Mouse (Mus musculus): ENCODE results near the gene Klk14. TPM values are rescaled to one million over a fixed set of nuclear protein-coding genes. Genes with fewer than 3 reads are reported as not detected.
"Not testable (repeated sequence)": the region's sequence is repeated elsewhere in the genome, so short reads cannot be mapped to it uniquely, and the experiment has no call there.

Klk14 gene
- total RNA-seq (2017): not detected in 3 replicates

GRCm38 (mm10) chr7:43690118-43690517, at the start of gene Klk14:
Klk14 (plus strand) TSS chr7:43690418.
- no peak for ATAC-seq (replicated peaks; ENCODE audit: insufficient number of reproducible peaks, low FRiP score, low TSS enrichment, poor library complexity, severe bottlenecking)

DNA sequence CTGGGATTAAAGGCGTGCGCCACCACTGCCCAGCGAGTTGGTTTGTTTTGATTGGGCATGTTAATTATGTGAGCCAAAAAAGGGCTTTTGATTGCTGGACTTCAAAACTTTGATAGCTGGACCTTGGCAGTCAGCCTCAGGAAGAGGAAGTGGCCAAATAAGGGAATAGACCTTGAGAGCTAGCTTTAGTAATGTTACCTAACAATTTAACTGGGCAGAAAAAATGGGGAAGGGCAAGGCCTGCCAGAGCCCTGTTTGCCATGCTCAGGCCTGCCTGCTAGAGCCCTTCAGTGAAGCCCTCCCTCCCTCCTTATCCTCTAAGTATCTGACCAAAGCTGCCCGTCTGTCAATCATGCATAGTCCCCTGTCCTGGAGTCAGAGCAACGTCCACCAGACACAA, 47.6 kb upstream of the Klk14 start:
- peak; percentile 74 for ATAC-seq (replicated peaks; ENCODE audit: insufficient number of reproducible peaks, low FRiP score, low TSS enrichment, poor library complexity, severe bottlenecking)

DNA sequence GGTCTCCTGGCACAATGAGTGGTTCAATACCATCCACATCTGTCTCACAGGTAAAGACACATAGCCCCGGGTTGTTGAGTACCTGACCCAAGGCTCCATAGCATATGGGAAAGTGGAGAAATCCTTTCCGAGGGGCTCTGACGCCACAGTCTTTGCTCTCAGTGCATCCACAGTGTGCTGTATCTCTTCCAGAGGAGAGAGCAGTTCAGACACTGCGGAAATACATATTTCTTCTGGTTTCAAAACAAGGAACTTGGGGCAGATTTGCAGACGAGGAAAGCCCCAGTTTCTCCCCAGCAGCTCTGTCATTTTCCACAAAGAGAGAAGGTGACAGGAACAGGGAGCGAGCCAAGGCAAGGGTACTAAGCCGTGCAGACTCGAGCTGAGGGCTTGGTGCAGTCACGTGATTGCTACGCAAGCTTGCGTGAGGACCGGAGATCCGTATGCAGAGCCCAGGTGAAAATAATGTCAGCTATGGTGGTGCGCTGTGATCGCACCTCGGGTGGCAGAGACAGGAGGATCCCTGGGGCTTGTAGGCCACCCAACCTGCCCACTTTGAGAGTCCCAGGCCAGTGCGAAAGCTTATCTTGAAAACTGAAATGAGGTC, 47.1 kb upstream of the Klk14 start:
- ATAC-seq (replicated peaks; ENCODE audit: insufficient number of reproducible peaks, low FRiP score, low TSS enrichment, poor library complexity, severe bottlenecking): peak; percentile 32; the same call in 1 of the 2 replicates

DNA sequence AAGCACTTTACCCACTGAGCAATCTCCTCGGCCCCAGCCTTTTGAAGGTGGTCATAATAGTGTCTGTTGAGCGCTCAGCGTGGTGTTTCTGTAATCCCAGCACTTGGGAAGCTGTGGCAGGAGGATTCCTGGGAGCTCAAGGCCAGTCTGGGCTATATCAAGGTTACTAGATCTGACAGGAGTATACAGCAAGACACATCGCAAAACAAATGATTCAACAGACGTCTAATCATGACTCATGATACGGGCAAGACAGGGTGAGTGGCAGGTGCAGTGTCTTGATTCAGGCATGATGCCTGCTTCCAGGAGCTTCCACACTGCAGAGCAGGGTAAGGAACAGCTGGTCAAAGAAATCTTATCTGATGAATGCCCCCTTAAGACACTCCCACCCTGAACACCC, 37.5 kb upstream of the Klk14 start:
- ATAC-seq (replicated peaks; ENCODE audit: insufficient number of reproducible peaks, low FRiP score, low TSS enrichment, poor library complexity, severe bottlenecking): no peak

DNA sequence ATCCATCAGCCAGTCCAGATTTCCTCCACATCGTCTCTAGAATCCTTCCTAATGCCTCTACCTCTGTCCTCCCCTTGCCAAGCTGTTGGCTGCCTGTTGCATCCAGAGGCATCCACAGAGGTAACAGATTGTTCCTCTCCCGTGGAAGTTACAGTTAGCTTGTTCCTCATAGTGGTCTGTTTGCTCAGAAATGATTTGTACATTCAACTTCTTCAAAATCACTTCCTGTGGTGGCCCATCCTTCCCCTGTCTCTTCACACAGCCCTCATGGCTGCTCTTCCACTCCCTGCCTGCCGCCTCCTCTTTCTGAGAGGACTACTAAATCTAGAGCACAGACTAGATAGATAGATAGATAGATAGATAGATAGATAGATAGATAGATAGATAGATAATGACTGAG, 35.7 kb upstream of the Klk14 start:
- peak; percentile 96 for ATAC-seq (replicated peaks; ENCODE audit: insufficient number of reproducible peaks, low FRiP score, low TSS enrichment, poor library complexity, severe bottlenecking)

DNA sequence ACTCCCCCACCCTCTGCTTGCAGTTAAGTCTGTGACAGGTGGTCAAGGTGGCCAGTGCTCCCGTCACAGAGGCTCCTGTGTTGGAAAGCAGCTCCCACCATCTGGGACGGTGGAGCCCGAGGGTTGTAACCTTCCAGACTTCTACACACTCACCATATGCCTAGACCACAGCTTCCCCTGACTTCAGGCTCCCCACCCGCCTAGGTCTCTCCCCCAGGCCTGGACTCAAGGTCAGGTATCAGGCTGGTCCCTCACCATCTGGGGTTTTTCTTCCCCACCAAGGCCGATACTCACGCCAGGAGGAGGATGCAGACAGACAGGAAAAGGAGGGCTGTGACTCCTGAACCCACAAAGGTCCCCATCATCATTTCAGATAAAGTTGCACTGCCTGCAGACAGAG, 34.0 kb upstream of the Klk14 start:
- ATAC-seq (replicated peaks; ENCODE audit: insufficient number of reproducible peaks, low FRiP score, low TSS enrichment, poor library complexity, severe bottlenecking): no peak

DNA sequence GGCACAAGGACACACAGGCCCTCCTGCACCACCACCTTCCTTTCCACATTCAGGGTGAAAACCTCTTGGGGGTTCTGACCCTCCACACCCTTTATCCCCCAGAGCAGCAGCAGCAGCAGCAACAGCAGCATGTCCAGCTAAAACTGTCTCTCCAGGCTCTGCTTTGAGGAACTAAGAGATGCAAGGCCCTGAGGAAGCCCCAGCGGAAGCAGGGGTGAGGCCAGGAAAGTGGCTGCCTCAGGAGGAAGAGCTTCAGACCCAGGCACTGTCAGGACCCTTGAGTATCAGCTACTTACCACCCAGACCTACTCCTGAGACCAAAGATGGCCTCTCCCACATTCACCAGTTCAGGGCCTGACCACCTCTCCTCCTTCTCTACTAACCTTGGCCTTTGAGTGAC, 30.2 kb upstream of the Klk14 start, which contains the start of gene Siglece:
Gene Siglece, minus strand, starts transcription at position 160 of the 400 bp plus-strand sequence.
- peak; percentile 41; the same call in 1 of the 2 replicates for ATAC-seq (replicated peaks; ENCODE audit: insufficient number of reproducible peaks, low FRiP score, low TSS enrichment, poor library complexity, severe bottlenecking)

DNA sequence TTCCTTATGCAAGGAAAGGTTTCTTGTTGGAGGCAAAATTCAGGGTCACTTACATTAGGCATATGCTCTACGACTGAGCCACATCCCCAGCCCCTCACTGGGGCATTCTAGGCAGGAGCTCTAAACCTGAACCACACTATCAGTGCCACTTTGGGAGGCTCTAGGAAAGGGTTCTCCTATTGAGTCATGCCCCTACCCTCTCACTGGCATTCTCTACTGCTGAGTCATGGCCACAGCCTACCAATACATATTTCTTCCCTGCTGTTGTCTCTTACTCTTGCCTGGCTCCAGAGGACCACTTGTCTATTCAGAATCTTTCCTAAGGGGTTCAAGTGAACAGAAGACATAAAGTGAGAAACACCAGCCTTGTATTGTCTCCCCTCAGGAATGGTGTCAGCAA, 27.4 kb upstream of the Klk14 start:
- ATAC-seq (replicated peaks; ENCODE audit: insufficient number of reproducible peaks, low FRiP score, low TSS enrichment, poor library complexity, severe bottlenecking): no peak

GRCm38 (mm10) chr7:43667221-43667620, 23.0 kb upstream of the Klk14 start:
- not testable (repeated sequence) for ATAC-seq (replicated peaks; ENCODE audit: insufficient number of reproducible peaks, low FRiP score, low TSS enrichment, poor library complexity, severe bottlenecking)

- no peak for ATAC-seq (replicated peaks; ENCODE audit: insufficient number of reproducible peaks, low FRiP score, low TSS enrichment, poor library complexity, severe bottlenecking)
Observed at GRCm38 (mm10) chr7:43668582-43668981, 21.6 kb upstream of the Klk14 start.

GRCm38 (mm10) chr7:43671064-43671808, 19.0 kb upstream of the Klk14 start:
- no peak for ATAC-seq (replicated peaks; ENCODE audit: insufficient number of reproducible peaks, low FRiP score, low TSS enrichment, poor library complexity, severe bottlenecking)

GRCm38 (mm10) chr7:43671809-43672580, 18.2 kb upstream of the Klk14 start, which contains the start of gene Ctu1:
Ctu1 (plus strand) TSS chr7:43672016.
- peak; percentile 84 for ATAC-seq (replicated peaks; ENCODE audit: insufficient number of reproducible peaks, low FRiP score, low TSS enrichment, poor library complexity, severe bottlenecking)

DNA sequence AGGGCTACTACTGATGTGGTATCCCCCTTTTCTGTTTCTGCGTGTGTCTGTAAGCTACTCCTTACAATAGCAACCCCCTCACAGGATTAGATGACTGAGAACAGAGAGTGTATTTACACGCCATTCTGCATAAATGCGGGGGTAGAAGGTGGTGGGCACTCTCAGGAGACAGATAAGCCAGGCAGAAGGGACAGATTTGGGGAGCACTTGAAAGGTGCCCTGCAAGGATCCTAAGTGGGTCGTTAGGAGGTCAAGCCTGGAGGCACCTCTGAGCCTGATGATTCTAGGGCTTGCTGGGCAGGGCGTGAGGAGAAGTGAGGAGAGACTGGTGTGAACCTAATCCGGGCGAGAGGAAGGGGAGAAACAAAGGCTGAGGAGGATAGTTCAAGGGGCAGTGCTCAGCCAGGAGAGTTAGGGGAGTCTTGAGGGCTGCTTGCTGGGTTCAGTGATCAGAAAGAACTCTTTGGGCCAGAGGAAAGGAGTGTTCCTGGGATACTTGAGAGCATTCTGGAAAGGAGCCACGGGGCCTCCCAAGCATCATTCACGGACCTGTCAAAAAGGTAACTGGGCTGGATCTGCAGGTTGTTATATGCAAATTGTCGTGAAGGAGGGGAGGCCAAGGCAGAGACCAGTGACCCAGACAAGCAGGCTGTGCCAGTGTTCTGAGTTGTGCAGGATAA, 17.5 kb upstream of the Klk14 start:
- no peak for ATAC-seq (replicated peaks; ENCODE audit: insufficient number of reproducible peaks, low FRiP score, low TSS enrichment, poor library complexity, severe bottlenecking)

- ATAC-seq (replicated peaks; ENCODE audit: insufficient number of reproducible peaks, low FRiP score, low TSS enrichment, poor library complexity, severe bottlenecking): no peak
Observed at GRCm38 (mm10) chr7:43675091-43675490, 15.1 kb upstream of the Klk14 start.

GRCm38 (mm10) chr7:43678517-43678916, 11.7 kb upstream of the Klk14 start:
- ATAC-seq (replicated peaks; ENCODE audit: insufficient number of reproducible peaks, low FRiP score, low TSS enrichment, poor library complexity, severe bottlenecking): no peak

GRCm38 (mm10) chr7:43680960-43681359, 9.3 kb upstream of the Klk14 start:
- ATAC-seq (replicated peaks; ENCODE audit: insufficient number of reproducible peaks, low FRiP score, low TSS enrichment, poor library complexity, severe bottlenecking): peak; percentile 47; the same call in 1 of the 2 replicates

GRCm38 (mm10) chr7:43682511-43682910, 7.7 kb upstream of the Klk14 start:
- not testable (repeated sequence) for ATAC-seq (replicated peaks; ENCODE audit: insufficient number of reproducible peaks, low FRiP score, low TSS enrichment, poor library complexity, severe bottlenecking)

GRCm38 (mm10) chr7:43685088-43685487, 5.1 kb upstream of the Klk14 start:
- ATAC-seq (replicated peaks; ENCODE audit: insufficient number of reproducible peaks, low FRiP score, low TSS enrichment, poor library complexity, severe bottlenecking): no peak

GRCm38 (mm10) chr7:43710031-43710430, 19.8 kb downstream of the Klk14 start:
- ATAC-seq (replicated peaks; ENCODE audit: insufficient number of reproducible peaks, low FRiP score, low TSS enrichment, poor library complexity, severe bottlenecking): no peak

Measured in monocyte, adult 5-6 weeks (primary cell).